Mouse (Mus musculus) CH12.LX (cell line): Measurements from ENCODE around the gene Gas2l3. TPM values are rescaled to one million over a fixed set of nuclear protein-coding genes. Genes with fewer than 3 reads are reported as not detected.

Source experiments
- DNase-seq: peaks from one replicate; pipeline ENCODE4 v3.0.0-alpha.2; 2013; ENCODE audit errors: extremely low read depth
- H3K27ac ChIP-seq: 2 replicates; pipeline ENCODE4 v1.5.1; 2012; ENCODE audit warnings: low read depth, mild to moderate bottlenecking, control low read depth, moderate library complexity; ENCODE audit not compliant: insufficient read depth
- H3K27me3 ChIP-seq: replicated peaks from 2 replicates; pipeline ENCODE3; 2012; ENCODE audit warnings: inconsistent platforms
- H3K36me3 ChIP-seq, 2 experiments: replicated peaks in 1 of 2; 2 replicates each; pipeline versions ENCODE3 to v1.6.1; 2012; ENCODE audit warnings: inconsistent platforms in 1 of 2, low read length in 1 of 2, mild to moderate bottlenecking in 1 of 2, mixed read lengths in 1 of 2, moderate library complexity in 1 of 2; ENCODE audit not compliant: control insufficient read depth in 1 of 2, insufficient read depth in 1 of 2
- H3K4me1 ChIP-seq, 2 experiments: 2 replicates each; pipeline ENCODE4 v1.6.1; 2012; ENCODE audit warnings: inconsistent platforms in 1 of 2, moderate library complexity in 1 of 2; ENCODE audit not compliant: insufficient read depth in 2 of 2, control insufficient read depth in 1 of 2
- H3K4me2 ChIP-seq: 2 replicates; pipeline ENCODE4 v1.6.1; 2012; ENCODE audit warnings: low read depth, mild to moderate bottlenecking, control low read depth; ENCODE audit not compliant: poor library complexity, insufficient read depth, severe bottlenecking
- H3K4me3 ChIP-seq, 3 experiments: fragments of 150-350 bp in 1 of 3; sonication (generic) in 1 of 3; replicated peaks in 1 of 3; 2 replicates each; pipeline versions ENCODE3 to v1.5.1; 2011 to 2012; ENCODE audit warnings: low read depth in 2 of 3, low read length in 2 of 3, mild to moderate bottlenecking in 2 of 3, moderate library complexity in 2 of 3, control low read depth in 1 of 3, improper control_type of control experiment in 1 of 3, inconsistent platforms in 1 of 3, mixed read lengths in 1 of 3; ENCODE audit not compliant: poor library complexity in 1 of 3
- H3K79me2 ChIP-seq: replicated peaks from 2 replicates; pipeline ENCODE4 v1.6.1; 2012; ENCODE audit warnings: mild to moderate bottlenecking, moderate library complexity; ENCODE audit not compliant: control insufficient read depth, poor library complexity, insufficient read depth, severe bottlenecking; ENCODE audit errors: extremely low read depth
- H3K9ac ChIP-seq: 2 replicates; pipeline ENCODE4 v1.6.1; 2012; ENCODE audit warnings: low read depth, mild to moderate bottlenecking, control low read depth, moderate library complexity; ENCODE audit not compliant: insufficient read depth
- H3K9me3 ChIP-seq: replicated peaks from 2 replicates; pipeline ENCODE3; 2012; ENCODE audit warnings: low read length, inconsistent platforms, mixed read lengths
- BHLHE40 ChIP-seq: IDR thresholded peaks from 2 replicates; pipeline ENCODE4 v1.6.1; 2011; ENCODE audit warnings: mild to moderate bottlenecking, low read depth, low read length, improper control_type of control experiment
- CHD1 ChIP-seq: IDR thresholded peaks from 2 replicates; pipeline ENCODE4 v1.6.1; 2012; ENCODE audit warnings: low read depth, low read length, improper control_type of control experiment, inconsistent platforms
- CHD2 ChIP-seq: IDR thresholded peaks from 2 replicates; pipeline ENCODE4 v1.6.1; 2011; ENCODE audit warnings: low read length, improper control_type of control experiment
- E2F4 ChIP-seq: IDR thresholded peaks from 2 replicates; pipeline ENCODE4 v1.6.1; 2011; ENCODE audit warnings: low read depth, low read length, improper control_type of control experiment; ENCODE audit not compliant: insufficient replicate concordance
- ELF1 ChIP-seq: IDR thresholded peaks from 2 replicates; pipeline ENCODE4 v1.6.1; 2014; ENCODE audit warnings: low read depth, mild to moderate bottlenecking, inconsistent platforms, low read length, improper control_type of control experiment
- EP300 ChIP-seq: IDR thresholded peaks from 2 replicates; pipeline ENCODE4 v1.6.1; 2011; ENCODE audit warnings: low read length, improper control_type of control experiment
- IRF4 ChIP-seq: IDR thresholded peaks from 2 replicates; pipeline ENCODE4 v1.6.1; 2014; ENCODE audit warnings: low read depth, mild to moderate bottlenecking, inconsistent platforms, low read length, improper control_type of control experiment
- JUND ChIP-seq: conservative IDR thresholded peaks from 2 replicates; pipeline ENCODE4 v1.6.1; 2011; ENCODE audit warnings: low read depth, low read length, improper control_type of control experiment
- KAT2A ChIP-seq: IDR thresholded peaks from 2 replicates; pipeline ENCODE4 v1.6.1; 2012; ENCODE audit warnings: low read length, improper control_type of control experiment, inconsistent platforms; ENCODE audit not compliant: insufficient replicate concordance
- MAX ChIP-seq: IDR thresholded peaks from 2 replicates; pipeline ENCODE4 v1.6.1; 2011; ENCODE audit warnings: low read length, improper control_type of control experiment
- MAZ ChIP-seq: IDR thresholded peaks from 2 replicates; pipeline ENCODE4 v1.6.1; 2012; ENCODE audit warnings: low read depth, mild to moderate bottlenecking, inconsistent platforms, low read length, improper control_type of control experiment, moderate library complexity
- MXI1 ChIP-seq: IDR thresholded peaks from 2 replicates; pipeline ENCODE4 v1.6.1; 2011; ENCODE audit warnings: mild to moderate bottlenecking, low read depth, low read length, improper control_type of control experiment
- MYC ChIP-seq: IDR thresholded peaks from 2 replicates; pipeline ENCODE4 v1.6.1; 2011; ENCODE audit warnings: low read depth, mild to moderate bottlenecking, improper control_type of control experiment, low read length
- NELFE ChIP-seq: IDR thresholded peaks from 2 replicates; pipeline ENCODE4 v1.6.1; 2011; ENCODE audit warnings: low read depth, low read length, improper control_type of control experiment
- PAX5 ChIP-seq: IDR thresholded peaks from 2 replicates; pipeline ENCODE4 v1.6.1; 2012; ENCODE audit warnings: low read length, inconsistent platforms, mixed read lengths
- POLR2A ChIP-seq: IDR thresholded peaks from 2 replicates; pipeline ENCODE4 v1.6.1; 2011; ENCODE audit warnings: low read depth, mild to moderate bottlenecking, improper control_type of control experiment, low read length
- POLR2AphosphoS2 ChIP-seq: IDR thresholded peaks from 2 replicates; pipeline ENCODE4 v1.6.1; 2011; ENCODE audit warnings: low read depth, low read length, improper control_type of control experiment
- RAD21 ChIP-seq: IDR thresholded peaks from 2 replicates; pipeline ENCODE4 v1.6.1; 2011; ENCODE audit warnings: low read depth, mild to moderate bottlenecking, low read length, improper control_type of control experiment, moderate library complexity
- TBP ChIP-seq: conservative IDR thresholded peaks from 2 replicates; pipeline ENCODE4 v1.6.1; 2011; ENCODE audit warnings: low read depth, low read length, improper control_type of control experiment
- ZNF384 ChIP-seq: IDR thresholded peaks from 2 replicates; pipeline ENCODE4 v1.6.1; 2012; ENCODE audit warnings: low read depth, low read length, improper control_type of control experiment, inconsistent platforms
- dilution Hi-C: fragments of 300-500 bp; cut with MboI; formaldehyde crosslinking; loops from 2 replicates; pipeline ENCODE4 v1.14.3; 2020; ENCODE audit warnings: low sequenced_read_pairs; ENCODE audit not compliant: extremely low pct_unique_long_range_greater_than_20kb, extremely low pct_ligation_motif_present
- in situ Hi-C: fragments of 300-500 bp; cut with MboI; formaldehyde crosslinking; loops from 3 replicates; pipeline ENCODE4 v1.14.3; 2019; ENCODE audit warnings: low sequenced_read_pairs, low pct_ligation_motif_present, low pct_unique_long_range_greater_than_20kb, mixed read lengths
- polyA plus RNA-seq: library from polyadenylated mRNA; unstranded; fragments of >175 nt; gene quantifications from 2 replicates; pipeline ENCODE4 v1.2.1, GENCODE M21; 2012; ENCODE audit warnings: low read depth; ENCODE audit not compliant: insufficient read length
- total RNA-seq, 2 experiments: library from RNA; depleted of rRNA; stranded (reverse); fragments of 300-350 nt in 1 of 2; fragments of >200 nt in 1 of 2; gene quantifications; 2 replicates each; pipeline ENCODE4 v1.2.3; 2012 to 2014

Gene Gas2l3
- total and polyA plus RNA-seq, 3 experiments, result 7.3 to 12.2 (median 9.4) TPM

DNA sequence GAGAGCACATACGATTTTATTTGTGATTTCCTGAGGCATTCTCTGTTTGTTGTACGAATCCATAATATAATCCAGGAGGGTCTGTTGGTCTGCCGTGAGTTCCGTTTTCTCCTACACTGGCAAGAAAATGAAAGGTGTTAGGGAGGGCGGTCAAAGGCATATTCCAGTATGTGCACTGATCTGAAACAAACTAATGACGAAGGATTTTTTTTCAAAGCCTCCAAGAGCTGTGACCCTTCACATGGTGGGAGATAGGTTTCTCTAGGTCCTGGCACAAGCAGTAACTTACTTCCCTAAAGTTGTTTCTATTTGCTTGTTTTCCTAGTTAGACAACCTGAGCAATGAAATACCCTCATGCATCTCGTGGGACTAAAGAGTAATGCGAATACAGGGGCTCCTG lies 35.0 kb upstream of the Gas2l3 start:
- dilution Hi-C loops, result no loop called here

DNA sequence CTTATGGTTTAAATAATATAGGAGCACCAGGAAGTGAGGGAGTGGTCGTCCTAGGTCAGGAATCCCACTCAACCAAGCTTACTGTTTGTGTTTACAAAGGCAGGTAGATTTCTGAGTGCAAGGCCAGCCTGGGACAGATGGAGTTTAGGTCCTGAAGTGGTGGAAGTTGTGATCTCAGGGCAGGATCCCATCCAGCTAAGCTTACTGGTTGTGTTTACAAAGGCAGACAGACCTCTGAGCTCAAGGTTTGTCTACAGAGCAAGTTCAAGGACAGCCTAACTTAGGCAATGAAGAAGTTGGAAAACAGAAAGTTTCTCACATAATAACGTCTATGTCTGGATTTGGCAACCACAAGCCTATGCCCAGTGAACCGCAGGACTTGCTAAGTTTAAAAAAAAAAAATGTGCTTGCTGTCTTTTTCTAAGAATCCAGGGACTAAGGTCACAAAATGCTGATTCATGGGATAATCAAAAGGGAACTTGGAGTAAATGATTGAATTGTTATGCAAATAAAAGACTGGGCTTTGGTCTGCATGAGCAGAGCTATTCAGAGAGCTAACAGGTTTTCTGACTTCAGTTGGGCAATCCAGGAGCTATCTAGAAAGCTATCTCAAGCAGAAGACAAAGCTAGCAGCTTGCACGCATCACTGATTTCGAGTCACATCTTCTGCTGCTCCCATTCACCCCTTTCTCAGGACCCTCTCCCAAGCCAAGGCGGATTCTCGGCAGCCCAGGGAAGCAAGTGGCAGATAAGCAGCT lies 27.0 kb upstream of the Gas2l3 start:
- TF ChIP-seq ZNF384, result no peak
- no peak for TF ChIP-seq EP300
- TF ChIP-seq ELF1, result no peak
- TF ChIP-seq PAX5, result no peak
- no peak for TF ChIP-seq KAT2A
- no peak for TF ChIP-seq POLR2A
- H3K27me3 ChIP-seq, result no peaks in the 10 kb centered on the region
- in situ Hi-C loops (no loop called here), dilution Hi-C loops (no loop called here)
- H3K4me2 ChIP-seq, result no peak overlapping the region
- H3K4me3 ChIP-seq, result no peak overlapping the region
- H3K4me1 ChIP-seq, result no peaks in the 10 kb centered on the region
- H3K9me3 ChIP-seq, result peaks cover 3% of the 10 kb centered on the region
- DNase-seq, result no peak
- no peaks in the 10 kb centered on the region for H3K79me2 ChIP-seq
- H3K9ac ChIP-seq, result no peak overlapping the region
- H3K36me3 ChIP-seq, result no peaks in the 10 kb centered on the region
- H3K27ac ChIP-seq, result no peak overlapping the region

More for the DNA sequence above, 35.0 kb upstream of the Gas2l3 start:
- no peak overlapping the region for H3K4me2 ChIP-seq
- no peak for DNase-seq
- H3K79me2 ChIP-seq, result no peaks in the 10 kb centered on the region
- no peaks in the 10 kb centered on the region for H3K36me3 ChIP-seq
- no peaks in the 10 kb centered on the region for H3K9me3 ChIP-seq
- no peaks in the 10 kb centered on the region for H3K4me1 ChIP-seq
- no peak for TF ChIP-seq CHD2
- TF ChIP-seq RAD21, result no peak
- TF ChIP-seq, all 38 proteins: peak for 0
- Histone ChIP-seq H3K4me3 (no peak overlapping the region), H3K27ac (no peak overlapping the region), H3K27me3 (no peaks in the 10 kb centered on the region), H3K9ac (no peak overlapping the region)
- in situ Hi-C loops, result no loop called here

DNA sequence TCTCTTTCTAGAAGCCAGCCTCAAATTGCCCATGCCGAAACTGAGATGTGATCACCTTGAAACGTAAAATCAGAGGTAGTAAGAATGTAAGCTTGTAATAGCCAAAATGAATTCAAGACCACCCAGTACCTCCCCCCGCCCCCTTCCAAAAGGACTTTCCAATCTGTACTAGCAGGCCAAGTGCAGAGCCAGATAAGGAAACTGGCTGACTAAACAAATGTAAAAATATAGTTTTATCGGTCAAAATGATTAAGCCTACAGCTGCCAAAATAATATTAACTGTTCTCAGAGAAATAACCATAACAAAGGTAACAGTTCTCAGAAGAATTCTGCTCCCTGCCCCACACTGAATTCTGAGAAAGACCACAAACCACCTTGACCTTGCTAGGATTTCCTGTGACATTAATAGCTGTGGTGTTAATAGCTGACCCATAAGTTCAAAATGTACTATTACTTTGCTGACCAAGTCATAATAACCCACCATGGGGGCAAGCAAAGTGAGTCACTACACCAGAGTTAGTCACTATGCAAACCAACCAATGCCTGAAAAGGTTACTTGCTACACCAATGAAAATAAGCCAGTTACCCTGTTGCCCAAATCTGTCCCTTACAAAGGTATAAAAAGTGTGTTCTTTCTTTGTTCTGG lies 21.1 kb upstream of the Gas2l3 start:
- Histone ChIP-seq H3K27ac (no peak overlapping the region), H3K27me3 (no peaks in the 10 kb centered on the region), H3K4me2 (no peak overlapping the region), H3K4me3 (no peak overlapping the region), H3K4me1 (0 out of 4 replicates have a peak, but pooled peaks cover 0 to 2% of the 10 kb centered on the region in 2 experiments), H3K36me3 (no peaks in the 10 kb centered on the region), H3K79me2 (no peaks in the 10 kb centered on the region), H3K9me3 (peaks cover under 1% of the 10 kb centered on the region), H3K9ac (no peak overlapping the region)
- DNase-seq, result no peak
- no peak for TF ChIP-seq MAX
- TF ChIP-seq E2F4, result no peak
- TF ChIP-seq IRF4, result no peak
- no peak for TF ChIP-seq NELFE
- no peak for TF ChIP-seq MXI1
- no peak for TF ChIP-seq TBP
- no peak for TF ChIP-seq MAZ
- TF ChIP-seq JUND, result no peak
- TF ChIP-seq CHD1, result no peak
- TF ChIP-seq BHLHE40, result no peak
- no peak for TF ChIP-seq ZNF384
- no peak for TF ChIP-seq MYC
- TF ChIP-seq ELF1, result no peak
- TF ChIP-seq POLR2AphosphoS2, result no peak
- in situ Hi-C loops (loop anchor here (10.0 kb wide), 1 partner anchor 170 kb away; no protein-coding TSS in a partner anchor), dilution Hi-C loops (no loop called here)
